Comparison of ENCODE assay signal across 20 mouse cellular contexts in genomic region chr3:129605934-129606333, GRCm38 (mm10).
DNase-seq lines count a peak whose midpoint lies in the region; ATAC-seq and TF ChIP-seq lines count a peak whose summit lies in the region.
"Had no signal": no experiment of that assay in that cellular context is flagged by ENCODE, and none has a peak within 500 bp of the region (broad histone marks: within the 10 kb centered on the region; RNA-seq: fewer than 3 reads in every experiment).

No protein-coding gene starts in this region.

- no peak for DNase-seq in neural tube, embryonic 10.5 days (ENCODE audit: extremely low spot score, low spot score)
- DNase-seq in brain, embryonic 14.5 days (ENCODE audit: low read depth), result peak; percentile 20
- DNase-seq in cerebellum, postnatal 14 days, result no peak
- DNase-seq: adrenal gland, adult 2 months; adrenal gland, postnatal 14 days; cerebellum, adult 11-12 months; cerebellum, adult 8-10 months; forebrain, postnatal 0 days; gastrocnemius, adult 2 months; gastrocnemius, postnatal 14 days had no signal

- no peaks in the 10 kb centered on the region for H3K9me3 ChIP-seq in neural tube, embryonic 13.5 days
- H3K9me3 ChIP-seq in intestine, embryonic 15.5 days, result no peaks in the 10 kb centered on the region
- H3K9me3 ChIP-seq in stomach, embryonic 16.5 days (replicated peaks; ENCODE audit: control insufficient read depth, low read length), result no peaks in the 10 kb centered on the region
- H3K9me3 ChIP-seq: embryonic facial prominence, embryonic 12.5 days; embryonic facial prominence, embryonic 15.5 days had no signal

- ATAC-seq in neural tube, embryonic 13.5 days (ENCODE audit: low read depth), result peak; percentile 63
- no peak for ATAC-seq in intestine, embryonic 15.5 days
- no peak for ATAC-seq in stomach, embryonic 16.5 days (ENCODE audit: insufficient read depth, low FRiP score)
- ATAC-seq: CD4-positive, CD25-positive, alpha-beta regulatory T cell, adult 4 months; forebrain, embryonic 14.5 days; forebrain, postnatal 0 days; hindbrain, postnatal 0 days had no signal

- H3K4me2 ChIP-seq in neural tube, embryonic 13.5 days, result no peak overlapping the region
- H3K4me2 ChIP-seq in intestine, embryonic 15.5 days (replicated peaks), result no peak overlapping the region
- H3K4me2 ChIP-seq in stomach, embryonic 16.5 days (ENCODE audit: low read depth, low read length), result no peak overlapping the region
- H3K4me2 ChIP-seq: embryonic facial prominence, embryonic 12.5 days; embryonic facial prominence, embryonic 15.5 days; heart, embryonic 11.5 days; hindbrain, embryonic 14.5 days had no signal

- no peak overlapping the region for H3K4me3 ChIP-seq in neural tube, embryonic 13.5 days
- H3K4me3 ChIP-seq in intestine, embryonic 15.5 days (replicated peaks), result no peak overlapping the region
- H3K4me3 ChIP-seq in stomach, embryonic 16.5 days (replicated peaks; ENCODE audit: low read length), result no peak overlapping the region
- H3K4me3 ChIP-seq: embryonic facial prominence, embryonic 12.5 days; embryonic facial prominence, embryonic 15.5 days; gastrocnemius, adult 2 months had no signal

- H3K4me1 ChIP-seq in neural tube, embryonic 13.5 days (replicated peaks), result peaks cover 11% of the 10 kb centered on the region
- H3K4me1 ChIP-seq in intestine, embryonic 15.5 days (replicated peaks), result no peaks in the 10 kb centered on the region
- H3K4me1 ChIP-seq in stomach, embryonic 16.5 days (ENCODE audit: control insufficient read depth, insufficient read depth, low read length), result no peaks in the 10 kb centered on the region
- H3K4me1 ChIP-seq: embryonic facial prominence, embryonic 12.5 days; embryonic facial prominence, embryonic 15.5 days had no signal

- H3K27me3 ChIP-seq in neural tube, embryonic 13.5 days, result no peaks in the 10 kb centered on the region
- no peaks in the 10 kb centered on the region for H3K27me3 ChIP-seq in intestine, embryonic 15.5 days (replicated peaks)
- H3K27me3 ChIP-seq in stomach, embryonic 16.5 days (ENCODE audit: control insufficient read depth, insufficient read depth, low read length), result no peaks in the 10 kb centered on the region
- H3K27me3 ChIP-seq: embryonic facial prominence, embryonic 12.5 days; embryonic facial prominence, embryonic 15.5 days had no signal

- no peak for TF ChIP-seq CTCF in brain, embryonic 14.5 days (IDR thresholded peaks at IDR 0.05; ENCODE audit: borderline replicate concordance, extremely low read depth, insufficient read depth, insufficient read length)

- peaks cover 19% of the 10 kb centered on the region for H3K36me3 ChIP-seq in neural tube, embryonic 13.5 days
- H3K36me3 ChIP-seq in intestine, embryonic 15.5 days, result peaks cover 5% of the 10 kb centered on the region; the same call in 1 of the 2 replicates
- no peaks in the 10 kb centered on the region for H3K36me3 ChIP-seq in stomach, embryonic 16.5 days (ENCODE audit: control insufficient read depth, insufficient read depth, low read length)

- TF ChIP-seq POLR2A in brain, embryonic 14.5 days (IDR thresholded peaks at IDR 0.05; ENCODE audit: borderline replicate concordance, extremely low read depth, insufficient read depth, insufficient read length, poor library complexity, severe bottlenecking), result no peak

- H3K9ac ChIP-seq in neural tube, embryonic 13.5 days, result no peak overlapping the region
- no peak overlapping the region for H3K9ac ChIP-seq in intestine, embryonic 15.5 days
- H3K9ac ChIP-seq in stomach, embryonic 16.5 days (ENCODE audit: low read length), result no peak overlapping the region
- H3K9ac ChIP-seq: embryonic facial prominence, embryonic 12.5 days; embryonic facial prominence, embryonic 15.5 days; forebrain, postnatal 0 days; hindbrain, embryonic 14.5 days had no signal

- 0 out of 2 replicates have a peak overlapping the region, but pooled peaks have one; percentile 4 for H3K27ac ChIP-seq in neural tube, embryonic 13.5 days (replicated peaks)
- H3K27ac ChIP-seq in intestine, embryonic 15.5 days, result peak overlapping the region; percentile 51; the same call in 1 of the 2 replicates
- peak overlapping the region; percentile 38; the same call in 1 of the 2 replicates for H3K27ac ChIP-seq in stomach, embryonic 16.5 days (ENCODE audit: low read length)
- H3K27ac ChIP-seq: embryonic facial prominence, embryonic 12.5 days; embryonic facial prominence, embryonic 15.5 days; gastrocnemius, adult 2 months; hindbrain, embryonic 14.5 days; hindbrain, postnatal 0 days had no signal

- 46% methylated on average over 6 of the region's 6 CpGs for WGBS in neural tube, embryonic 13.5 days
- WGBS in intestine, embryonic 15.5 days, result 67% methylated on average over 6 of the region's 6 CpGs
- 64% methylated on average over 6 of the region's 6 CpGs for WGBS in stomach, embryonic 16.5 days
